12 mouse cellular contexts compared by ENCODE assay signal in the genomic region with DNA sequence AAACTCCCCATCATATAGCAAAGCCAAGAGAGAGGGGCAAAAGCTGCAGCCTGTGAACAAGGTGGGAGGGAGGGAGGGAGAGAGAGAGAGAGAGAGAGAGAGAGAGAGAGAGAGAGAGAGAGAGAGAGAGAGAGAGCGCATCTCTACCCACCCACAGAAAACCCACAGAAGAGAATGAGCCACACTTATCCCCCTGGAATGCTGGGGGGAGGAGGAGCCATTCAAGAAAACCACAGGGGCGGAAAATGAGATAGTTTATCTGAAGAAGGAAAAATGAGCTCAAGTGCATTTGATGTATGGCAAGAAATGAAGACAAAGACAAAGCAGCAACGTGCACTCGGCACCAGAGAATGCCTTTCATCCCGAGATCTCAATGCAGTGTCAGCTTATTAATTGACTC.
DNase-seq lines count a peak whose midpoint lies in the region; ATAC-seq lines count a peak whose summit lies in the region.
"Had no signal": no experiment of that assay in that cellular context is flagged by ENCODE, and none has a peak within 500 bp of the region (broad histone marks: within the 10 kb centered on the region; RNA-seq: fewer than 3 reads in every experiment).

No protein-coding gene starts in this region.

- H3K9ac ChIP-seq in forebrain, embryonic 15.5 days (replicated peaks): no peak overlapping the region
- no peak overlapping the region for H3K9ac ChIP-seq in midbrain, embryonic 13.5 days (replicated peaks)
- H3K9ac ChIP-seq: heart, embryonic 15.5 days; lung, embryonic 15.5 days had no signal

- no peak; the same call in 1 of the 2 replicates for ATAC-seq in forebrain, embryonic 15.5 days (replicated peaks)
- ATAC-seq in midbrain, embryonic 13.5 days: peak; percentile 65
- ATAC-seq: intestine, embryonic 16.5 days had no signal

- peaks cover 7% of the 10 kb centered on the region; the same call in 1 of the 2 replicates for H3K4me1 ChIP-seq in forebrain, embryonic 15.5 days
- peaks cover 7% of the 10 kb centered on the region; the same call in 1 of the 2 replicates for H3K4me1 ChIP-seq in midbrain, embryonic 13.5 days (replicated peaks)
- H3K4me1 ChIP-seq: heart, embryonic 15.5 days; lung, embryonic 15.5 days had no signal

- no peaks in the 10 kb centered on the region for H3K36me3 ChIP-seq in forebrain, embryonic 15.5 days
- H3K36me3 ChIP-seq in midbrain, embryonic 13.5 days: no peaks in the 10 kb centered on the region
- H3K36me3 ChIP-seq: heart, embryonic 15.5 days; lung, embryonic 15.5 days had no signal

- 0 out of 2 replicates have a peak overlapping the region, but pooled peaks have one; percentile 6 for H3K4me2 ChIP-seq in forebrain, embryonic 15.5 days (replicated peaks)
- H3K4me2 ChIP-seq in midbrain, embryonic 13.5 days (replicated peaks): 0 out of 2 replicates have a peak overlapping the region, but pooled peaks have one; percentile 6
- H3K4me2 ChIP-seq: heart, embryonic 15.5 days; lung, embryonic 15.5 days had no signal

- H3K27me3 ChIP-seq in forebrain, embryonic 15.5 days: no peaks in the 10 kb centered on the region
- no peaks in the 10 kb centered on the region for H3K27me3 ChIP-seq in midbrain, embryonic 13.5 days
- H3K27me3 ChIP-seq: heart, embryonic 15.5 days; lung, embryonic 15.5 days had no signal

- H3K27ac ChIP-seq in forebrain, embryonic 15.5 days (replicated peaks): peak overlapping the region; percentile 23; the same call in 1 of the 2 replicates
- no peak overlapping the region for H3K27ac ChIP-seq in midbrain, embryonic 13.5 days
- H3K27ac ChIP-seq: heart, embryonic 15.5 days; lung, embryonic 15.5 days had no signal

- DNase-seq in right cerebral cortex, adult 2 months (ENCODE audit: low spot score in 2 of 2): peak; percentile 7 to 14
- no peak for DNase-seq in right cerebral cortex, postnatal 14 days
- DNase-seq in heart, postnatal 14 days: no peak
- no peak for DNase-seq in spleen, postnatal 36 days (ENCODE audit: low spot score in 2 of 2)
- DNase-seq in kidney, postnatal 36 days: no peak
- DNase-seq: adrenal gland, postnatal 25 days had no signal

- no peak overlapping the region for H3K4me3 ChIP-seq in forebrain, embryonic 15.5 days
- H3K4me3 ChIP-seq in midbrain, embryonic 13.5 days (replicated peaks): no peak overlapping the region
- H3K4me3 ChIP-seq: heart, embryonic 15.5 days; lung, embryonic 15.5 days; megakaryocyte, embryonic 14.5 days had no signal

- H3K9me3 ChIP-seq in forebrain, embryonic 15.5 days: no peaks in the 10 kb centered on the region
- no peaks in the 10 kb centered on the region for H3K9me3 ChIP-seq in midbrain, embryonic 13.5 days
- H3K9me3 ChIP-seq: heart, embryonic 15.5 days; lung, embryonic 15.5 days had no signal

- intact Hi-C loops in heart, postnatal 14 days (cut with DNase I): no loop called here

- WGBS in forebrain, embryonic 15.5 days: 7% methylated on average over 5 of the region's 5 CpGs
- 13% methylated on average over 5 of the region's 5 CpGs for WGBS in midbrain, embryonic 13.5 days

Comparison
In these comparisons a context has a peak if more than half of its experiments do, and no peak if none do; other contexts are left out.
1. DNase-seq: peak in right cerebral cortex, adult 2 months (2 of 2); none in right cerebral cortex, postnatal 14 days (single experiment), heart, postnatal 14 days (0 of 2), spleen, postnatal 36 days (0 of 2) and kidney, postnatal 36 days (0 of 2).